Mouse (Mus musculus) bone marrow, adult 2 months (tissue): ENCODE measurements around the gene Gm45021. TPM values are rescaled to one million over a fixed set of nuclear protein-coding genes. Genes with fewer than 3 reads are reported as not detected.
A peak's percentile ranks its signal among the peaks of the same experiment; 100 is the strongest.

Source experiments
- H3K27ac ChIP-seq: fragments of 200-500 bp; 2 replicates; pipeline ENCODE4 v1.5.1; 2012; ENCODE audit warnings: low read depth, mild to moderate bottlenecking, control low read depth, inconsistent platforms, low read length; ENCODE audit not compliant: control insufficient read depth, poor library complexity, insufficient read depth
- H3K4me1 ChIP-seq: fragments of 200-500 bp; 2 replicates; pipeline ENCODE4 v1.6.1; 2011; ENCODE audit warnings: low read length; ENCODE audit not compliant: control insufficient read depth, insufficient read depth
- H3K4me3 ChIP-seq: fragments of 200-500 bp; replicated peaks from 2 replicates; pipeline ENCODE3; 2011; ENCODE audit warnings: mild to moderate bottlenecking, low read depth, low read length, control low read depth; ENCODE audit not compliant: control insufficient read depth
- CTCF ChIP-seq: fragments of 200-500 bp; IDR thresholded peaks from 2 replicates; pipeline ENCODE4 v1.5.1; 2011; ENCODE audit warnings: low read length, control low read depth; ENCODE audit not compliant: control insufficient read depth, insufficient read depth
- POLR2A ChIP-seq: fragments of 200-500 bp; IDR thresholded peaks from 2 replicates; pipeline ENCODE4 v1.6.1; 2011; ENCODE audit warnings: low read depth, mild to moderate bottlenecking, control low read depth, low read length, borderline replicate concordance; ENCODE audit not compliant: control insufficient read depth
- WGBS: fragments of 180-500 bp; shearing (Covaris S2); methylation state at CpG from one replicate; pipeline ENCODE4 v1.1.7; 2018; 5-methylcytosine and 5-hydroxymethylcytosine counted together
- polyA plus RNA-seq: library from polyadenylated mRNA; stranded (reverse); fragments of >200 nt; gene quantifications from 2 replicates; pipeline ENCODE4 v1.2.4, GENCODE M21; 2011; ENCODE audit warnings: low replicate concordance; ENCODE audit not compliant: missing spikeins, insufficient read depth, insufficient read length

Gene Gm45021
- polyA plus RNA-seq, 1 experiment: not detected

- no peak overlapping the region for H3K27ac ChIP-seq
- TF ChIP-seq CTCF (no peak), POLR2A (0 out of 2 replicates have a peak, but pooled peaks have one; percentile 21)
- no peaks in the 10 kb centered on the region for H3K4me1 ChIP-seq
- 4% methylated on average over 54 of the region's 54 CpGs for WGBS
- H3K4me3 ChIP-seq: peak overlapping the region; percentile 7
These were observed 39.6 kb downstream of the Gm45021 start for GRCm38 (mm10) chr6:48628808-48629660.

GRCm38 (mm10) chr6:48629661-48630034, 40.2 kb downstream of the Gm45021 start:
- WGBS: 20% methylated on average over 13 of the region's 13 CpGs
- Histone ChIP-seq H3K4me1 (no peaks in the 10 kb centered on the region), H3K4me3 (no peak overlapping the region), H3K27ac (no peak overlapping the region)
- TF ChIP-seq CTCF (no peak), POLR2A (no peak)

- 79% methylated on average over 8 of the region's 8 CpGs for WGBS
These were observed 41.4 kb downstream of the Gm45021 start for GRCm38 (mm10) chr6:48630831-48631230.

GRCm38 (mm10) chr6:48635105-48635504, 45.7 kb downstream of the Gm45021 start:
- TF ChIP-seq POLR2A (no peak), CTCF (no peak)
- Histone ChIP-seq H3K27ac (no peak overlapping the region), H3K4me1 (no peaks in the 10 kb centered on the region), H3K4me3 (no peak overlapping the region)
- WGBS: 63% methylated on average over 2 of the region's 2 CpGs

More at GRCm38 (mm10) chr6:48630831-48631230, 41.4 kb downstream of the Gm45021 start:
- H3K4me1 ChIP-seq: no peaks in the 10 kb centered on the region
- H3K4me3 ChIP-seq: no peak overlapping the region
- no peak for TF ChIP-seq CTCF
- TF ChIP-seq POLR2A: no peak
- no peak overlapping the region for H3K27ac ChIP-seq

GRCm38 (mm10) chr6:48636515-48636914, 47.1 kb downstream of the Gm45021 start:
- no peak overlapping the region for H3K27ac ChIP-seq
- no peaks in the 10 kb centered on the region for H3K4me1 ChIP-seq
- H3K4me3 ChIP-seq: no peak overlapping the region
- TF ChIP-seq POLR2A: no peak
- no peak for TF ChIP-seq CTCF
- 85% methylated on average over 6 of the region's 6 CpGs for WGBS

GRCm38 (mm10) chr6:48637811-48638500, 48.5 kb downstream of the Gm45021 start:
- 70% methylated on average over 6 of the region's 6 CpGs for WGBS
- Histone ChIP-seq H3K4me1 (no peaks in the 10 kb centered on the region), H3K4me3 (no peak overlapping the region), H3K27ac (no peak overlapping the region)
- no peak for TF ChIP-seq CTCF
- TF ChIP-seq POLR2A: no peak

- TF ChIP-seq CTCF: no peak
- Histone ChIP-seq H3K4me3 (no peak overlapping the region), H3K27ac (no peak overlapping the region), H3K4me1 (no peaks in the 10 kb centered on the region)
- WGBS: 73% methylated on average over 2 of the region's 2 CpGs
These were observed 49.1 kb downstream of the Gm45021 start for GRCm38 (mm10) chr6:48638553-48638952.

GRCm38 (mm10) chr6:48641391-48641790, 52.0 kb downstream of the Gm45021 start:
- no peak overlapping the region for H3K27ac ChIP-seq
- 68% methylated on average over 6 of the region's 6 CpGs for WGBS

More at GRCm38 (mm10) chr6:48641391-48641790, 52.0 kb downstream of the Gm45021 start:
- Histone ChIP-seq H3K4me3 (no peak overlapping the region), H3K4me1 (no peaks in the 10 kb centered on the region)
- TF ChIP-seq CTCF: no peak
- TF ChIP-seq POLR2A: no peak
